Mouse (Mus musculus) embryonic facial prominence, embryonic 13.5 days (tissue): ENCODE results near the gene Ifitm7. TPM values are rescaled to one million over a fixed set of nuclear protein-coding genes. Genes with fewer than 3 reads are reported as not detected.

Experiments
- polyA plus RNA-seq: library from polyadenylated mRNA; unstranded; fragments of >200 nt; fragmentation: Nextera tagmentation; extraction: Ambion mirVana; gene quantifications from 2 replicates; pipeline ENCODE4 v1.2.1, GENCODE M21; 2015

Gene Ifitm7
- polyA plus RNA-seq, 1 experiment from 2014 or later, result 0.32 TPM

Other genes starting within 250 kb of the Ifitm7 start
- gene Rrn3, start 206.2 kb downstream of the Ifitm7 start, polyA plus RNA-seq, result 70.2 and 72.7 TPM in 2 replicates
- gene Ntan1, start 168.0 kb downstream of the Ifitm7 start, polyA plus RNA-seq, result 235 and 236 TPM in 2 replicates
- 92.5 and 106 TPM in 2 replicates for gene Pdxdc1, start 83.8 kb downstream of the Ifitm7 start, polyA plus RNA-seq
- gene Mpv17l, start 83.7 kb downstream of the Ifitm7 start, polyA plus RNA-seq, result 4.0 and 5.3 TPM in 2 replicates
- 6.0 and 8.0 TPM in 2 replicates for gene 2900011O08Rik, start 284 bp downstream of the Ifitm7 start, polyA plus RNA-seq
- 122 and 130 TPM in 2 replicates for gene Nde1, start 176.4 kb upstream of the Ifitm7 start, polyA plus RNA-seq
- 19.0 and 22.4 TPM in 2 replicates for gene Marf1, start 176.5 kb upstream of the Ifitm7 start, polyA plus RNA-seq